Mouse (Mus musculus) R1 (cell line): ENCODE measurements around the gene Nt5c1a.

ENCODE experiments used
- DNase-seq: peaks from one replicate; pipeline ENCODE4 v3.0.0-alpha.2; 2018; ENCODE audit warnings: low read depth, low spot score

Nt5c1a gene

GRCm38 (mm10) chr4:123247147-123247880 is 46.0 kb downstream of the Nt5c1a start:
- DNase-seq: no peak

GRCm38 (mm10) chr4:123248971-123249567 is 47.8 kb downstream of the Nt5c1a start:
- DNase-seq: no peak

- no peak for DNase-seq
Observed at GRCm38 (mm10) chr4:123252214-123252613, 50.9 kb downstream of the Nt5c1a start.

GRCm38 (mm10) chr4:123254617-123255016 is 53.3 kb downstream of the Nt5c1a start:
- peak; percentile 68 for DNase-seq

GRCm38 (mm10) chr4:123260071-123260746 is 58.9 kb downstream of the Nt5c1a start:
- DNase-seq: no peak

GRCm38 (mm10) chr4:123261721-123262401 is 60.6 kb downstream of the Nt5c1a start, which contains the start of gene Pabpc4:
TSS of gene Pabpc4 (plus strand) at chr4:123262351.
- no peak for DNase-seq
